Mouse (Mus musculus): ENCODE data around the gene Dtnbp1. TPM values are rescaled to one million over a fixed set of nuclear protein-coding genes. Genes with fewer than 3 reads are reported as not detected.
A peak's percentile ranks its signal among the peaks of the same experiment; 100 is the strongest.

The Dtnbp1 gene
- total RNA-seq, 4 experiments from 2014 or later, result 65.6 to 74.7 (median 66.2) TPM

GRCm38 (mm10) chr13:44952393-44953086 is 49.4 kb downstream of the Dtnbp1 start:
- DNase-seq (ENCODE audit: low spot score in 2 of 2), result no peak

DNA sequence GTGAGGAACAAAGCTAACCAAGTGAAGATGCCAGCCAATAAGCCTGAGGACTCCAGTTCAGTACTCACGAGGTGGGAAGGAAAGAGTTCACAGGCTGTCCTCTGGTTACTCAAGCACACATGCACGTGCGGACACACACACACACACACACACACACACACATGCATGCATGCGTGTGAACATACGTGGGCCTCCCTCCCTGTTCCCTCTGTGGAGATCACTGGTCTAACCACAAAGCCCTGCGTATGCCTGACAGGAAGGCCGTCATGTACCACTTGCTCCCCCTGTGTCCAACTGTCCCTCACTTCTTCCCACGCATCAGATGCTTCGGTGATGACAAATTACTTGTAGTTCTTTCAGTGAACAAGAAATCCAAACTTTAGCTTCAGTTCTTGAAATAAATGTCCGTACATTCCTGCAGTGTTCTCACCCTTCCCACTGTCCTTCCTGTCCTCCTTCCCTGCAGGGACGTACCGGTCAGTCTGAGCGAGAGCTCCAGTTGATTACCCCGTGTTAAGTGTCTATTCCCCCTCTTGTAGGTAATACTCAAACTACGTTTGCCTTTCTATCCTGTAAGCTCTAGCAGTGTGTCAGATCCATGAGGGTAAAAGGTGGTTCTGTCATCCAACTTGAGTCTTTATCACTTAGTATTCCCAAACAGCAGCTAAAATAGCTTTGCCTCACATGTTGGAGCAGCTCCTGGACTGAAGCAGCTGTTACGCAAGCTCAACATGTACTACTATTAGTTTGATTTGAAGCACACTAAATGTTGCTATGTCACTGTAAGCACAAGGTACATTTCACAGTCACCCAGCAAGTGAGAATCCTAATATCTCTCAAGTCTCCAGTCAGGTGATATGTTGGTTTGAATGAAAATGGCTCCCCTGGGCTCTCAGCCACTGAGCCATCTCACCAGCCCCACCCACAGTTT is 53.4 kb downstream of the Dtnbp1 start:
- DNase-seq (ENCODE audit: low spot score in 2 of 2), result no peak

GRCm38 (mm10) chr13:44946880-44947635 is 54.9 kb downstream of the Dtnbp1 start:
- no peak for DNase-seq (ENCODE audit: low spot score in 2 of 2)

GRCm38 (mm10) chr13:44943618-44944017 is 58.3 kb downstream of the Dtnbp1 start:
- no peak for DNase-seq (ENCODE audit: low spot score in 2 of 2)

DNA sequence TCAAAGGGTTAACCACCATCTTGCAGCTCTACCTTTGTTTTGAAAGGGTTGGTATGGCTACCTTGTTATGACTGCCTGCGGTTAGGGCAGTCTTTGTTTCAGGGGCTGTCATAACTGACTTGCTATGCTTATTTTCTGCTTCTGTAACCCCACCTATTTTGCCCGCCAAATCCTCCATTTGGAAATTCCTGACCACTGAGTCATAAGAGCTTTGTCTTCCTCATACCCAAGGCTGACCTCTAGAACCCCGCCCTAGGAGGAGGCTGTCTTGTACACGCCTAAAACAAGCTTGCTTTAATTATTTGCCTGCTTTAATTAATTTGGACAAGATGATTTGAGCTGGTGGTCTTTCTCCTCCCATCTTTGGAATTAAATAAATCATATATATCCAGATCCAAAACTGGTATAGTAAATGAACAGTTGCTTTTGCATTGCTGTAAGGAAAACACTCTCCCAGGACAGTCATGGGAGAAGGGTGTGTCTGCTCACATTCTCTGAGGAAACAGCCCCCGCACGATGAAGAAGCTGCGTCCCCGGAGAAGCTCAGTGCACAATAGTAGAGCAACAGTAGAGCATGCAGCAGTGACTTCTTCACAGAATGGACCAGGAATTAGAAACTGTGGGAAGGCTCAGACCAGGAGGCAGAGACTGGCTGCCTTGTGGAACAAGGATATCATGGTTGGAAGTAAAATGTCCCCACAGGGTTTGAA is 62.5 kb downstream of the Dtnbp1 start:
- no peak for DNase-seq (ENCODE audit: low spot score in 2 of 2)

- no peak for DNase-seq (ENCODE audit: low spot score in 2 of 2)
Observed at GRCm38 (mm10) chr13:44937681-44938080, 64.3 kb downstream of the Dtnbp1 start.

DNA sequence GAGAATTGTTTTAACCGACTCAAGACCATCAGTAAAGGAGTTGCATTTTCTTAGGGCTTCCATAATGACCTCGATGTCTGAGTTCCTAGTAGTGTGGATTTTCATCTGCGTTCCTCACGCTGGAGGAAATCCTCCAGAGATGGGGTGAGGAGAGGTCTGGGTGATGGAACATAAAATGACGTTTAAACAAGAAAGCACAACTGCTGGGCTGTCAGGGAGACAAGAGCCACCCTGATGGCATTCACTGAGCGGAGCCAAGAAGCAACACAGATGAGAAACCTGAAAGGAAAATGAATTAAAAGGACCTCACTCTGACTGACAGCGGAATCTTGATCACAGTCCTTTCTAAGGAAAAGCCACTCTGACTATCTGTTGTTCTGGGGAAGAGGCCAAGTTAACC is 68.4 kb downstream of the Dtnbp1 start:
- DNase-seq (ENCODE audit: low spot score in 2 of 2), result no peak

- no peak for DNase-seq (ENCODE audit: low spot score in 2 of 2)
Observed at GRCm38 (mm10) chr13:44932307-44933264, 69.4 kb downstream of the Dtnbp1 start.

GRCm38 (mm10) chr13:44926311-44926710 is 75.6 kb downstream of the Dtnbp1 start:
- no peak for DNase-seq (ENCODE audit: low spot score in 2 of 2)

GRCm38 (mm10) chr13:44925173-44925572 is 76.8 kb downstream of the Dtnbp1 start:
- DNase-seq (ENCODE audit: low spot score in 2 of 2), result no peak

DNA sequence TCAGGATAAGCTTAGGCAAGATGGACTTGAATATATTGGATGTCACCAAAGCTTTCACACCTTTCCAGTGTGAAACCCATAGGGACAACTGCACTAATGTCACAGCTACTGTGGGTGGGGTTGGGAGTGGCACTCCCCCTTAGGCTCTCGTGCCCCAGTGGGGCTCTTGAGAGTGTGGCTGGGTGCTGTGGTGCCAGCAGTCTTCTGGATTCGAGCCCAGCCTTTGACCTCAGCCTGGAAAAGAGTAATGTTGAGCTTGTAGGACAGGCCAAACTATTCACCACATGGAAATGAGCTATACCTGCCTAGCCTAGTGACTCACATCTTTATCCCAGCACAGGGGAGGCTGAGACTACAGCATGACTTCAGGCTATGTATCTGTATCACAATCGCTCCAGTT is 77.9 kb downstream of the Dtnbp1 start:
- no peak for DNase-seq (ENCODE audit: low spot score in 2 of 2)

DNA sequence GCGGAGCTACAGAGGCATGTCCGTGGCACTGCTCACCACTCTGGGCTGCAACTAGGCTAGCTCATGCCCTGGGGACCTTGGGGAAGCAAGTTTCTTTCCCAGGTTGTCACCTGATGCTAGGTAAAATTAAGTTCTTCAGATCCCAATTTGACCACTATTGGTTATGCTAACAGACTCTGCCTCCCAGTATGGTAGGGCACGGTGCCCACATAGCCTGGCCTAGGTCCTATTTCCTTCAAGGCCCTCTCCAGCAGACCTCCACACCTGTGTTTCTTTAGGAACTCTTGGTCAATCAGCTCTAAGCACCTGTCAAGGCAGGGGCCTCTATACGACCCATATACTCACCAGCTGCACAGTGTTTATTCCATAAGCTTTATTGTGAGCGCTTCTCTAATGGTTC is 80.2 kb downstream of the Dtnbp1 start:
- DNase-seq (ENCODE audit: low spot score in 2 of 2), result no peak

DNA sequence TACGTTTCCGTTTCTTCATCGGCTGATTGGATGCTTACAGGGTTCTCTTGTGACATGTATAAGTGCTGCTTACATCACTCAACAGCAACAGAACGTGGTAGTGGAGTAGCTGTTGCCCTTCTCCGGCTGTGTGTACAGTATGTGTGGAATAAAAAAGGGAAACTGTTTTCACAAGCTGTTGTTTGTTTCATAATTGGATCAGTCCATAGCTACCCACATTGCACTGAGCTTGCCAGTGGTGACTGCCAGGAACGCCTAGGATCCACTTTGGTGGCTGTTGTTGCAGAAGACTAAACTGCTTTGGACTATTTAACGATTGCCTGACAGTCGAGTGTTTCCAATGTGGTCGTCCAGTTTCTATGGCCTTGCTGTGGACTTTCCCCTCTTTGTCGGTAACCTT is 80.9 kb downstream of the Dtnbp1 start:
- DNase-seq (ENCODE audit: low spot score in 2 of 2), result no peak

DNA sequence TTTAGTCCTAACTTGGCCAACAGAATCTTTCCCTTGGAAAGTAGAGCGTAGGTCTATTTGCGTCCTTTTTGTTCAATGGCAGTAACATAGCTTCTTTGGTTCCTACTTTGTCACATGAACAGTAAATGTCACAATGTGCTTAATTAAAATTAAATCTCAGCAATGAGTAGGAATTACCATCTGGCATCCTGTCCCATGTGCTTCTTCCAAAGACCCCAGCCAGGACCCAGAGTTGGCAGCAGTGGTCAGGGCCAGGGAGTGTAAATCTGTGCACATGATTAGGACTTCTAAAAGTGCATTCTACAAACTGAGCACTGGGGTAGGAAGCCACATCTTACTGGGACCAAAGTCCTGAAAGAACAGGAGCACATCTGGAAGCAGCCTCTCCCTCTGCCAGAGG is 83.7 kb downstream of the Dtnbp1 start:
- DNase-seq (ENCODE audit: low spot score in 2 of 2), result no peak

DNA sequence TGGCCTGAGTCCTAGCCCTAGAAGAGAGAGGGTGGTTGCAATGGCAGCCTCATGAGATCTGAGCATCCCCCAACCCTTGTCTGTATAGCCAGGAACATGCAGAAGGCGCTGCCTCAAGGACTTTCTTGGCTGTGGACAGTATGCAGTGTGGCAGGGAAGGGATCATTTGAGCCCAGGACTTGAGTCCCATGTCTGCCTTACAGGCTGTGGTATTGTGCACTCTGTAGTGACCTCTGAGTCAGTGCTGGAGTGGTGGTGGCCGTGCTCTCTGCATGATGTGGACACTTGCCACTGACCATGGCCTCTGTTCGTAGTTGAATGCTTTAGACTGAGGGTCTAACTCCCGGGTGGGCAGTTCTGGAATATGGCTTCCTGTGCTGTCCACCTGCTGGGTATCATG is 84.7 kb downstream of the Dtnbp1 start:
- no peak for DNase-seq (ENCODE audit: low spot score in 2 of 2)

- no peak for DNase-seq (ENCODE audit: low spot score in 2 of 2)
Observed at GRCm38 (mm10) chr13:44915945-44916344, 86.0 kb downstream of the Dtnbp1 start.

DNA sequence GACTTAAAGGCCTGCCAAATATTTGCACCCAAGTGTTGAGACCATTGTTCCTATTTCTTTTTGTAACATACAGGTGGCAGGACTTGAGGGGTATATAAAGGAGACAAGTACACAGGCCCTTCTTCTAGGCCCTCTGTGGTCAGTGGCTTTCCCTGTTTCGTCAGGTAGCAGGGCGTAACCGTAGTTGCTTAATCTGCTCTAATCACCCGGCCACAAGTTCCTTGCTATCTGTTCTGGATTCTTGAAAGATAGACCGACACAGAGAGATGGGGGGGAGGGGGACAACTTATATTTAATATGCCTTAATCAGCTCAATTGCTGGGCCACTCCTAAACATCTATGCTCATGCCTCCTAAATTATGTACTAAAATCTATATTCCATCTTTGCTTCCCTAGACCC is 86.6 kb downstream of the Dtnbp1 start:
- no peak for DNase-seq (ENCODE audit: low spot score in 2 of 2)

GRCm38 (mm10) chr13:44913560-44913959 is 88.4 kb downstream of the Dtnbp1 start:
- no peak for DNase-seq (ENCODE audit: low spot score in 2 of 2)

DNA sequence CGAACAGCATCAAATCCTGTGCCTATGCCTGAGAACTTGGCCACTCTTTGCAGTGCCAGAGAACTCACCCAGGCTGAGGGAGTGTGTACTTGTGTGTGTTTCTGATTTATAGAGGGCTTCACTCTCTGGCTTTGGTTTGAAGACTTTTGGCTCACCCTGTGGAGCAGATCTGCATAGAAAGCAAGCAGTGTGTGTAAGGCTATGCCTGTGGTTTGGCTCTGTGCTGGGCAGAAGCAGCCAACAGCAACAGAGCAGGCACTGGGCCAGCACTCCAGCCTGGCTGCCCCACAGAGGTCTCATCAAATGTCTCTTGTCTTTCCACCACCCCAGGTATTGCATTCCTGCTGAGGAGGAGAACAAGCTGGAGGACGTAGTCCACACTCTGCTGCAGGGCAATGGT is 89.1 kb downstream of the Dtnbp1 start:
- peak; percentile 57 to 70 for DNase-seq (ENCODE audit: low spot score in 2 of 2)

- DNase-seq (ENCODE audit: low spot score in 2 of 2), result no peak
Observed at GRCm38 (mm10) chr13:44908790-44909189, 93.2 kb downstream of the Dtnbp1 start.
